Mouse (Mus musculus) Patski (cell line): ENCODE measurements around the gene Nptx1. TPM values are rescaled to one million over a fixed set of nuclear protein-coding genes. Genes with fewer than 3 reads are reported as not detected.

ENCODE experiments used
- ATAC-seq: fragments of 100-300 bp; one replicate; pipeline ENCODE4 v1.8.0; 2021
- CTCF ChIA-PET: fragments of 350-600 bp; sonication (Branson Sonifier 250); formaldehyde crosslinking; loops from one replicate; lab custom pipeline; 2022; ENCODE audit warnings: inconsistent platforms; lab: Charles Lee
- POLR2A ChIA-PET: fragments of 350-600 bp; sonication (Branson Sonifier 250); formaldehyde crosslinking; loops from one replicate; lab custom pipeline; 2022; ENCODE audit warnings: antibody characterized with exemption, inconsistent platforms; lab: Charles Lee
- DNase-seq: peaks from one replicate; pipeline ENCODE4 v3.0.0-alpha.2; 2011; ENCODE audit warnings: low read depth, low spot score
- H3K27me3 ChIP-seq: fragments of 371-371 bp; one replicate; pipeline ENCODE4 v1.5.1; 2021
- CTCF ChIP-seq: fragments of 100-300 bp; IDR thresholded peaks from one replicate; pipeline ENCODE4 v1.5.1; 2021
- in situ Hi-C: fragments of 300-500 bp; cut with MboI; formaldehyde crosslinking; loops from 3 replicates; pipeline ENCODE4 v1.11.1; 2018; ENCODE audit warnings: low pct_unique_long_range_greater_than_20kb, mixed read lengths
- polyA plus RNA-seq: library from polyadenylated mRNA; unstranded; gene quantifications from one replicate; pipeline ENCODE4 v1.2.3, GENCODE M21; 2021

The Nptx1 gene
- polyA plus RNA-seq, 1 experiment from 2014 or later: 0.06 TPM

- ChIA-PET CTCF (interaction anchor here (2.4 kb wide), 1 partner anchor 11 kb away, joined by 11 read pairs; no protein-coding TSS in a partner anchor), POLR2A (no interaction called here)
- in situ Hi-C loops: no loop called here
- DNase-seq (no peak), ATAC-seq (no peak)
- H3K27me3 ChIP-seq: no peaks in the 10 kb centered on the region
- no peak for TF ChIP-seq CTCF
Observed at GRCm38 (mm10) chr11:119514108-119514860, 33.3 kb downstream of the Nptx1 start.

GRCm38 (mm10) chr11:119513038-119513659 is 34.4 kb downstream of the Nptx1 start:
- ChIA-PET POLR2A (interaction anchor here (0.6 kb wide), 1 partner anchor 518 kb away, joined by 5 read pairs; no protein-coding TSS in a partner anchor), CTCF (interaction anchor here (2.4 kb wide), 1 partner anchor 10 kb away, joined by 11 read pairs; no protein-coding TSS in a partner anchor)
- H3K27me3 ChIP-seq: no peaks in the 10 kb centered on the region
- in situ Hi-C loops: no loop called here
- no peak for DNase-seq
- no peak for ATAC-seq
- TF ChIP-seq CTCF: no peak

GRCm38 (mm10) chr11:119509165-119509776 is 38.3 kb downstream of the Nptx1 start:
- TF ChIP-seq CTCF: no peak
- no peaks in the 10 kb centered on the region for H3K27me3 ChIP-seq
- ChIA-PET POLR2A (no interaction called here), CTCF (interaction anchor here (1.1 kb wide), 1 partner anchor 396 kb away, joined by 3 read pairs; no protein-coding TSS in a partner anchor)
- no peak for ATAC-seq
- DNase-seq: no peak
- in situ Hi-C loops: no loop called here

- TF ChIP-seq CTCF: no peak
- no peak for DNase-seq
- no peaks in the 10 kb centered on the region for H3K27me3 ChIP-seq
- ChIA-PET POLR2A (no interaction called here), CTCF (no interaction called here)
- ATAC-seq: no peak
- in situ Hi-C loops: no loop called here
Observed at GRCm38 (mm10) chr11:119507772-119508171, 39.8 kb downstream of the Nptx1 start.

- ATAC-seq (no peak), DNase-seq (no peak)
- H3K27me3 ChIP-seq: no peaks in the 10 kb centered on the region
- POLR2A ChIA-PET: interaction anchor here (0.5 kb wide), 1 partner anchor 342 kb away, joined by 3 read pairs; no protein-coding TSS in a partner anchor
- CTCF ChIA-PET: no interaction called here
- in situ Hi-C loops: no loop called here
- no peak for TF ChIP-seq CTCF
Observed at GRCm38 (mm10) chr11:119506386-119506785, 41.2 kb downstream of the Nptx1 start.

- H3K27me3 ChIP-seq: no peaks in the 10 kb centered on the region
- in situ Hi-C loops: no loop called here
- POLR2A ChIA-PET: interaction anchor here (1.4 kb wide), 1 partner anchor 402 kb away, joined by 3 read pairs; no protein-coding TSS in a partner anchor
- peak; percentile 98 for TF ChIP-seq CTCF
- ATAC-seq (no peak), DNase-seq (no peak)
- CTCF ChIA-PET: interaction anchor here (0.6 to 2.1 kb wide), 4 partner anchors 10 to 401 kb away, joined by 3 to 14 read pairs (median 8); no protein-coding TSS in a partner anchor
Observed at GRCm38 (mm10) chr11:119503675-119504074, 43.9 kb downstream of the Nptx1 start.

- in situ Hi-C loops: no loop called here
- ATAC-seq: no peak
- no peak for TF ChIP-seq CTCF
- ChIA-PET POLR2A (no interaction called here), CTCF (interaction anchor here (1.6 kb wide), 1 partner anchor 9 kb away, joined by 3 read pairs; the partner anchor contains the start of gene Endov)
- H3K27me3 ChIP-seq: no peaks in the 10 kb centered on the region
- no peak for DNase-seq
Observed at GRCm38 (mm10) chr11:119500011-119500410, 47.5 kb downstream of the Nptx1 start.

- in situ Hi-C loops: loop anchor here (5.0 to 10.0 kb wide), 2 partner anchors 403 to 496 kb away; no protein-coding TSS in a partner anchor
- H3K27me3 ChIP-seq: no peaks in the 10 kb centered on the region
- POLR2A ChIA-PET: no interaction called here
Observed at GRCm38 (mm10) chr11:119499297-119499696, 48.3 kb downstream of the Nptx1 start.

GRCm38 (mm10) chr11:119497451-119497850 is 50.1 kb downstream of the Nptx1 start:
- in situ Hi-C loops: loop anchor here (5.0 to 10.0 kb wide), 2 partner anchors 405 to 497 kb away; no protein-coding TSS in a partner anchor
- ChIA-PET CTCF (interaction anchor here (1.0 kb wide), 1 partner anchor 407 kb away, joined by 3 read pairs; no protein-coding TSS in a partner anchor), POLR2A (no interaction called here)
- no peak for TF ChIP-seq CTCF
- no peak for DNase-seq
- no peaks in the 10 kb centered on the region for H3K27me3 ChIP-seq
- no peak for ATAC-seq

More at GRCm38 (mm10) chr11:119499297-119499696, 48.3 kb downstream of the Nptx1 start:
- DNase-seq (no peak), ATAC-seq (no peak)
- no peak for TF ChIP-seq CTCF
- CTCF ChIA-PET: interaction anchor here (1.6 kb wide), 1 partner anchor 8 kb away, joined by 3 read pairs; the partner anchor contains the start of gene Endov

- in situ Hi-C loops: loop anchor here (5.0 to 10.0 kb wide), 2 partner anchors 406 to 499 kb away; no protein-coding TSS in a partner anchor
- no peak for TF ChIP-seq CTCF
- POLR2A ChIA-PET: interaction anchor here (0.6 kb wide), 1 partner anchor 156 kb away, joined by 3 read pairs; no protein-coding TSS in a partner anchor
- ATAC-seq (no peak), DNase-seq (no peak)
- H3K27me3 ChIP-seq: no peaks in the 10 kb centered on the region
- CTCF ChIA-PET: no interaction called here
Observed at GRCm38 (mm10) chr11:119496147-119496546, 51.4 kb downstream of the Nptx1 start.
